Mouse (Mus musculus) forebrain, postnatal 0 days (tissue): ENCODE measurements around the gene Lamb1. TPM values are rescaled to one million over a fixed set of nuclear protein-coding genes. Genes with fewer than 3 reads are reported as not detected.

Experiments used
- ATAC-seq: fragments of 200-750 bp; cut with Nextera tagmentation; 2 replicates; pipeline ENCODE4 v1.8.0; 2017; ENCODE audit warnings: mild to moderate bottlenecking, moderate library complexity
- DNase-seq: peaks from one replicate; pipeline ENCODE4 v3.0.0-alpha.2; 2015
- H3K27ac ChIP-seq: fragments of 300-500 bp; sonication (generic); 2 replicates; pipeline ENCODE4 v1.5.1; 2014; ENCODE audit warnings: low read depth, mild to moderate bottlenecking, antibody characterized with exemption, low read length, moderate library complexity, mixed read lengths
- H3K27me3 ChIP-seq: fragments of 300-500 bp; sonication (generic); 2 replicates; pipeline ENCODE4 v1.6.1; 2014; ENCODE audit warnings: mild to moderate bottlenecking, low read length, mixed read lengths; ENCODE audit not compliant: insufficient read depth
- H3K36me3 ChIP-seq: fragments of 300-500 bp; sonication (generic); 2 replicates; pipeline ENCODE4 v1.6.1; 2014; ENCODE audit warnings: mild to moderate bottlenecking, moderate library complexity; ENCODE audit not compliant: insufficient read depth
- H3K4me1 ChIP-seq: fragments of 300-500 bp; sonication (generic); 2 replicates; pipeline ENCODE4 v1.6.1; 2014; ENCODE audit warnings: antibody characterized with exemption; ENCODE audit not compliant: insufficient read depth
- H3K4me2 ChIP-seq: fragments of 300-500 bp; sonication (generic); 2 replicates; pipeline ENCODE4 v1.6.1; 2014; ENCODE audit warnings: low read depth, mild to moderate bottlenecking, moderate library complexity
- H3K4me3 ChIP-seq: fragments of 300-500 bp; sonication (generic); 2 replicates; pipeline ENCODE4 v1.5.1; 2014; ENCODE audit warnings: low read depth, low read length, mixed read lengths
- H3K9ac ChIP-seq: fragments of 300-500 bp; sonication (generic); 2 replicates; pipeline ENCODE4 v1.6.1; 2014; ENCODE audit warnings: mild to moderate bottlenecking
- H3K9me3 ChIP-seq: fragments of 300-500 bp; sonication (generic); 2 replicates; pipeline ENCODE4 v1.6.1; 2016; ENCODE audit warnings: low read length
- CTCF ChIP-seq: sonication (generic); IDR thresholded peaks from 2 replicates; pipeline ENCODE4 v1.5.1; 2016; ENCODE audit warnings: antibody characterized with exemption, control low read depth, low read depth
- WGBS: fragments of 180-500 bp; shearing (Covaris S2); extraction: QIAGEN DNeasy Blood & Tissue Kit; methylation state at CpG from one replicate; pipeline ENCODE4 v1.1.7; 2014; 5-methylcytosine and 5-hydroxymethylcytosine counted together
- polyA plus RNA-seq: library from polyadenylated mRNA; unstranded; fragments of >200 nt; fragmentation: Nextera tagmentation; extraction: Ambion mirVana; gene quantifications from 2 replicates; pipeline ENCODE4 v1.2.1, GENCODE M21; 2015
- total RNA-seq: library from RNA; depleted of rRNA; stranded (reverse); fragments of >200 nt; gene quantifications from 2 replicates; pipeline ENCODE4 v1.2.3, GENCODE M21; 2014

The Lamb1 gene
- total and polyA plus RNA-seq, 2 experiments from 2014 or later: 12.1 to 33.4 TPM

DNA sequence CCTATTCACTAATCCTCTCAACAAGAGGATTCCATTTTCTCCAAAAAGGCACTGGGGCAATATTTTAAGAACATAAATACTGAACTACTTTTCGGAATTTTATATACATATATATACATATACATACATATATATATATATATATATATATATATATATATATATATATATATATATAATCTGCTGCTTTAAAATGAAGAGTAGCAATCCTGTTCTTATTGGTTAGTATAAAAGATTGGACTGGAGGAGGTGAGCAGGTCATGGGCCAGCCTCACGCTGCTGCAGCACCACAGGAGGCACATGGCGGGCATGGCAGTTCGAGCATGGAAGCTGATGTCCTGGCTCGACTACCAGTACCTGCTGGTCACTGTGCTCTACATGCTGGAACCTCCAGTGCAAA, 24.6 kb upstream of the Lamb1 start, which contains the start of gene Gm6993:
Gm6993 (plus strand) TSS at position 301 of the 400 bp plus-strand sequence.
- Histone ChIP-seq H3K4me1 (no peaks in the 10 kb centered on the region), H3K9ac (no peak within 1 kb of the TSS), H3K27ac (no peak within 1 kb of the TSS), H3K27me3 (no peaks in the 10 kb centered on the region), H3K9me3 (no peaks in the 10 kb centered on the region), H3K4me3 (no peak within 1 kb of the TSS), H3K36me3 (no peaks in the 10 kb centered on the region), H3K4me2 (no peak within 1 kb of the TSS)
- TF ChIP-seq CTCF: no peak
- ATAC-seq (no peak), DNase-seq (no peak)
- 93% methylated on average over 5 of the region's 5 CpGs for WGBS

DNA sequence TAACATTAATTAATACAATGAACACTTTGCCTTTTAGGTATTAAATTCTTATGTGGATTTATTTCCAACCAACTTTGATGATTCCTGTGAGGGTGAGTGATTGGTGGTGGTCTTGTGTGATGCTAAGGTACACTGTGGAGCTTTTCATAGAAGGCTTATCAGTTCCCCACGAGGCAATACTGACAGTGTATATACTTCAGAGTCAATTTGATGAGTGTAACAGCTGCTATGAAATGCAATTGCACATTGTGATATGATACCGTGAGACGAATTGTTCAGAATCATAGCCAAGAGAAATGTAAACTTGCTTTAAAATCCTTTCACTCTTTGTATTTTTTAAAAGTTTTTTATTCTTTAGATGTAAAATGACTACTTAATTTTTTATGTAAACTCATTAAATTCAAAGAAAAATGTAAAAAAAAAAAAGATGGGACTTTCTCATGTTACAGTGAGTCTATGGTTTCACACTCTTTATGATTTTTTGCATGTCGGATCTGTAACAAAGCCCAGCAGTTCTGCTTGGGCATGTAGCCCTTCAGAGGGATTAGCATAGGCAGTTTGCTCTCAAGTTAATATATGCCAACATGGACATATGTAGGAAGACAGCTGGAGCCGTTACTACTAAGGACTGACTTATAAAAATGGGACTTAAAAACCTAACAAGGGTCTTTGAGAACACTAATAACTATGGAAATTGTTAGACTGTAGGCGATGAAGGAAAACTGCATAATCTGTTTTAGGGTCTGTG, 23.3 kb upstream of the Lamb1 start:
- DNase-seq (no peak), ATAC-seq (peak; percentile 34; the same call in 1 of the 2 replicates)
- Histone ChIP-seq H3K9me3 (no peaks in the 10 kb centered on the region), H3K36me3 (no peaks in the 10 kb centered on the region), H3K27ac (no peak overlapping the region), H3K4me2 (no peak overlapping the region), H3K4me3 (no peak overlapping the region), H3K27me3 (no peaks in the 10 kb centered on the region), H3K4me1 (no peaks in the 10 kb centered on the region), H3K9ac (no peak overlapping the region)
- no peak for TF ChIP-seq CTCF
- 67% methylated on average over 6 of the region's 6 CpGs for WGBS

DNA sequence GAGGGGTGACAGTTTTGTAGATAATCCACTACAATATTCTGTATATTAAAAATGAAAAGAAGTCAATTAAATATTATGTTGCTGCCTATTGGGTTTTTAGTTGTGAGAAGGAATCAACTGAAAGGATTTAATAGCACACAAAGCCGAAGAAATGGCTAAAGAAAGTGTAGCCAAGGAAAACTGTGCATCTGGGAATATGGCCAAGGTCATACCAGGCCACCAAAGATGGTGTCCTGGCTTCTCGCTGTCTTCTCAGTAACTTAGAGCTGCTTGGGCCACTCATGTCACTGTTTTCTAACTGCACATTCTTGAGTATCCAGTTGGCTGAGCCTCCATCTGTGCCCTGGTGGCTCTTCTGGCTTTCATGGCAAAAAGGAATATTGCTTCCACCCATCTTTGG, 21.0 kb upstream of the Lamb1 start:
- H3K4me1 ChIP-seq: no peaks in the 10 kb centered on the region
- no peak overlapping the region for H3K9ac ChIP-seq
- no peak overlapping the region for H3K4me2 ChIP-seq
- H3K4me3 ChIP-seq: no peak overlapping the region
- no peaks in the 10 kb centered on the region for H3K9me3 ChIP-seq
- TF ChIP-seq CTCF: no peak
- H3K36me3 ChIP-seq: no peaks in the 10 kb centered on the region
- 81% methylated on average over 2 of the region's 2 CpGs for WGBS
- no peak overlapping the region for H3K27ac ChIP-seq
- no peak for ATAC-seq
- DNase-seq: no peak
- H3K27me3 ChIP-seq: no peaks in the 10 kb centered on the region

DNA sequence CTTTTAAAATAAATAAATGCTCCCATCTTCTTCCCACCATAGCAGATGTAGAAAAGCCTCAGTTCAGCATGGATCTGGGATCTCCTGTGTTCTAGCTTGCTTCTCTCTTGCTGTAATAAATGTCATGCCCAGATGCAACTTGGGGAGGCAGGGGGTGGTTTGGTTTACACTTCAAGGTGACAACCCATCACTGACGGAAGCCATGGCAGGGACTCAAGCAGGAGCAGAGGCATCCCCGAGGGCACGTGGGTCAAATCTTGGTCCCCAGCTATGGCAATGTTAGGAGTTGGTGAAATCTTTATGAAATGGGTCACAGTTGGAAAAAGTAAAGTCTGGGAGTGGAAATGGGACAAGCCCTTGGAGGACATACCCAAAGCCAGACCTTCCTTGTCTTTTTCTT, 20.3 kb upstream of the Lamb1 start:
- no peak for TF ChIP-seq CTCF
- H3K27me3 ChIP-seq: no peaks in the 10 kb centered on the region
- DNase-seq: no peak
- H3K4me1 ChIP-seq: no peaks in the 10 kb centered on the region
- H3K4me2 ChIP-seq: no peak overlapping the region
- no peak overlapping the region for H3K4me3 ChIP-seq
- H3K27ac ChIP-seq: no peak overlapping the region
- H3K36me3 ChIP-seq: no peaks in the 10 kb centered on the region
- ATAC-seq: no peak
- no peak overlapping the region for H3K9ac ChIP-seq
- no peaks in the 10 kb centered on the region for H3K9me3 ChIP-seq
- 95% methylated on average over 3 of the region's 3 CpGs for WGBS

DNA sequence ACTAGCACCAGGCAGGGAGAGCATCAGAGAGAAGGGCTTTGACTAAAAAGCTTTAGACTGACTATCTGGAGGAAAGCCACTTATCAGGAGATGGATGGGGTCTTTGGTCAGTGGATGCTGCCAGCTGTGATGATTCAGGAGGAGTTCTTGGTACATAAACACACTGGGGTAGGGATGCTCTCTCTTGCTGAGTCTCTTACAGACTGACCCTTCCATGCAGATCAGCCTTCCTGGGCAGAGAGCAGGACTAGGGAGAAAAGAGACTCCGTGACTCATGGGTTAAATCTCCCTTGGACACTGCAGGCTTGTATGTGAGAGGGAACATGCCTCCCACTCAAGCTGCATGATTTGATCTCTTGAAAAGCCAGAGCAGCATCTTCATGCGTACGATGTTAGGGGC, 18.9 kb upstream of the Lamb1 start:
- Histone ChIP-seq H3K4me1 (no peaks in the 10 kb centered on the region), H3K4me2 (no peak overlapping the region), H3K27ac (no peak overlapping the region), H3K27me3 (no peaks in the 10 kb centered on the region), H3K36me3 (no peaks in the 10 kb centered on the region), H3K9ac (no peak overlapping the region), H3K9me3 (no peaks in the 10 kb centered on the region), H3K4me3 (no peak overlapping the region)
- no peak for ATAC-seq
- no peak for TF ChIP-seq CTCF
- WGBS: 45% methylated on average over 3 of the region's 3 CpGs
- DNase-seq: no peak

DNA sequence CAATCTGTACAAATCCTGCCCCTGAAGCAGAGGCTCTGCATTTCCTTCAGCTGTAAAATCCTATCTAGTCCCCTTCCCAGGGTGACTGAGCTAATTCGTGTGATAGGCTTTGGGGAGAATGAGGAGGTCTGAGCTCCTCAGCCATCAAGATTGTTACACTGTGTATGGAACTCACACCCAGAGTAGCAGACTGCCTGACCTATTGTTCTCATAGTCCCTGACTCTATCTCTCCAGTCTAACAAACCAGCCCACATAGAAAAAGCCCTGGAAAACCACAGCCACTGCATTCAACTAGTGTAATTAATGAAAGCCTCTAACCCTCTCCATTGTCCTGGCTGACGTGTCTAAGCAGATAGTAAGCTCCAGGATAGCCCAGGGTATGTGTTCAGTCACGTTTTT, 18.4 kb upstream of the Lamb1 start:
- ATAC-seq: no peak
- Histone ChIP-seq H3K4me3 (no peak overlapping the region), H3K4me2 (no peak overlapping the region), H3K36me3 (no peaks in the 10 kb centered on the region), H3K27ac (no peak overlapping the region), H3K4me1 (no peaks in the 10 kb centered on the region), H3K9me3 (no peaks in the 10 kb centered on the region), H3K9ac (no peak overlapping the region), H3K27me3 (no peaks in the 10 kb centered on the region)
- TF ChIP-seq CTCF: no peak
- WGBS: 17% methylated on average over 3 of the region's 3 CpGs
- no peak for DNase-seq

DNA sequence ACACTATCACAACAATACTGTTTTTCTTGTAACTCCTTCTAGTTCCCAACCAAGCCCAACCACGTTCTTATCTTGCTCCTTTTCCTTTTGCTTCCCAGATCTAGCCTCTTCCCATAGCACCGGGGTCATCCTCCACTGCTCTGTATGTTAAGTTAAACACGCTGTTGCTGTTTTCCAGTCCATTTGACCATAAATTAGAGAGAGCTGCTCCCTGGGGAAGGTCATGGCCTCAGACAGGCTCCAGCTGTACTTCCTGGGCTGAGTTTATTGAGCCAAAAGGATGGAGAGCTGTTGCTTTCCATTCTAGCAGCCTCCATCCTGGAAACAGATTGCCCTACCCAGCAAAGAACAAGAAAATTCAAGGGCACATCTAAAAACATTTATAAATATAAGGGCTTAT, 16.9 kb upstream of the Lamb1 start:
- 76% methylated on average over 3 of the region's 3 CpGs for WGBS
- Histone ChIP-seq H3K4me1 (no peaks in the 10 kb centered on the region), H3K4me3 (no peak overlapping the region), H3K36me3 (no peaks in the 10 kb centered on the region), H3K27me3 (no peaks in the 10 kb centered on the region), H3K27ac (no peak overlapping the region), H3K9me3 (no peaks in the 10 kb centered on the region), H3K9ac (no peak overlapping the region), H3K4me2 (no peak overlapping the region)
- DNase-seq: no peak
- ATAC-seq: no peak
- TF ChIP-seq CTCF: no peak
